Mouse (Mus musculus) layer of hippocampus, postnatal 25 days (tissue): ENCODE data around the gene Arhgef2. TPM values are rescaled to one million over a fixed set of nuclear protein-coding genes. Genes with fewer than 3 reads are reported as not detected.
A peak's percentile ranks its signal among the peaks of the same experiment; 100 is the strongest.

ENCODE experiments used
- DNase-seq, 2 experiments: peaks; one replicate each; pipeline ENCODE4 v3.0.0; 2022; ENCODE audit warnings: mixed read lengths in 2 of 2, low spot score in 1 of 2; ENCODE audit errors: extremely low spot score in 1 of 2
- total RNA-seq, 2 experiments: library from RNA; stranded (reverse); gene quantifications; 2 replicates each; pipeline ENCODE4 v1.2.3; 2021

Gene Arhgef2
- total RNA-seq, 2 experiments from 2014 or later = 232 to 289 TPM

DNA sequence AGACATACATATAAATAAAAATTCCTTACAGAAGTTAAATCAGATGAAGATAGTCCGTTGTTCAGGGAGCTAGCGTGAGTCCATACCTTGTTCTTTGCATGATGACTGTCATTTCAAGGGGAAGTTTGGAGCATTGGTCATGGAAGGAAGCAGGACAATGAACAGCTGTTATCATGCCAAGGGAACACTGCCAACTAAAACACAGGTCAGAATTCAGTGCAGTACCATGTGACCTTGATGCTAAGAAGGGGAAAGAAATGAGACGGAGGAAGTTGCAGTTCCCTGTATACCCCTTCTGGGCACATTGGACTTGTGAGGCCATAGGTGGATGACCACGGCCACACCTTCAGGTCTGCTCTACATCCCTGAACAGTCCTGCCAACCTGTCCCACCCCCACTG is 48.9 kb downstream of the Arhgef2 start:
- no peak for DNase-seq

DNA sequence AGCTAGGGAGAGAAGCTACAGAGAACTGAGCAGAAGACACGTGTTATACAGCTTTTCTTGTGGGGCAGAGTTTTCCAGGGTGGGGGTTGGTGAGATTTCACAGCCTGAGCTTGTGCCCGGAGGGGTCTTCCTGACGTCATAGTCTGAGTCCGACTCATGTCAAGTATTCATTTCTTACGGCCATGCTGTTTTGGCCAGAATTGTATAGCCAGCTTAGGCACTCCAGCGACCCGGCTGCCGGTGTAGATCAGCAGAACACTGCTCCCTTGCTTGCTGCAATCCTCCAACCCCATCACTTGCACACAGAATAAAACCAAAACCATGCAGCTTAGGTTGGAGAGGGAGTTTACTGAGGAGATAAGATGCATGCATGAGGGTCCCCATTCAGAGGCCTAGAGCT is 49.9 kb downstream of the Arhgef2 start:
- no peak for DNase-seq

DNA sequence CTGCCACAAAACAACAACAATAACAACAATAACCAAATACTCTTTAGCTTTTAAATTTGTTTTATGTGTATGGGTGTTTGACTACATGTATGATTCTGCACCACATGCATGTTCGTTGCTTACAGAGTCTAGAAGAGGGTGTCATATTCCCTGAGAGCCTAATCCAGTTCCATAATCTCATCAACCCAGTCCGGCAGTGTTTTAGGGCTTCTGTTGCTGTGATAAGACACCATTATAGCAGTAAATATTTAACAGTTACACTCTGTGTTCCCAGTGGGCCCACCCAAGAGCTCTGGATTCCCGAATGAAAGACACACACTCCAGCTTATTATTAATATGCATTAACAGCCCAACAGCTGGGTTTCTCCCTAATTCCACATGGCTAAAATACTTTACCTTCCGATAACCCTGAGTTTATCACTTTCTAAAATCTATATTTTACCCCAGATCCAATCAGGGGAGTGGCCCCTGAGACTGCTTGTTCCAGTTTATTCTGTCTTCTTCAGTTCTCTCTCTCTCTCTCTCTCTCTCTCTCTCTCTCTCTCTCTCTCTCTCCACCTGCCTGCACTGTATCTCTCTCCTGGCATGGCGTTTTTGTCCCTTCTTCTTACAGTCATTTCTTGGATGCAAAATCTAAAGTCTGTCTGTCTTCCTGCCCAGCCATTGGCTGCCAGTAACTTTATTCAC is 52.8 kb downstream of the Arhgef2 start:
- no peak for DNase-seq

DNA sequence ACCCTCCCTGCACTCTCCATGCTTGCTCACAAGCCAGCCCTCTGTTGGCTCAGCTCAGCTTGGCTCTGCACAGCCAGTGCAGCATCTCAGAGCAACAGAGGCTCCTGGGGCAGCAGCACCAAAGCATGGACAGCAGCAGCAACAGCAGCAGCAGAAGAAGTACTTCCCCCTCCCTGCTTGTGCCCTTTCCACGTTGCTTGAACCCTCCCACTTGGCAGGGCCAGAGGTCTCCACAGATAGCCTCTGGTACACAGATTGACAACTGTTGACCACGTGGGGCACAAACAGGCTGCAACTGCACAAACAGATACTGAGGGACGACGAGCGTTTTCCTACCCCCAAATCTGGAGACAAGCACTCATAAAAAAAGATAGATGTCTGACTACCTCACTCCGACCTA is 54.0 kb downstream of the Arhgef2 start:
- DNase-seq = no peak

DNA sequence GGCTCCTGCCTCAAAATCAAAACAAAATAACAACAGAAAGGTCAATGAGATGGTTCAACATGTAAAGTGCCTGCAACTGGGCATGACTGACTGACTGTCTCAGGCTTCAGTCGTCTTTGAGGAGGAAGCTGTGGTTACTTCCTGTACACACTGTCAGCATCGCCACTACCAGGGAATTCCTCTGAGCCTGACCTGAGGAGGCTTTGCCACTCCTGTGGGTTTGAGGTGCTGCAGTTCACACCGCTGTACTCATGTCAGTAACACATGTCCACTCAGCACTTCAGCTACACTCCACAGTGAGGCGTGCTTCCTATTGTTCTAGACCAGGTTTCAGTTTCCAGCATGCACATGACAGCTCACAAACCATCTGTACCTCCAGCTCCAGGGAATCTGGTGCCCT is 58.3 kb downstream of the Arhgef2 start:
- no peak for DNase-seq

DNA sequence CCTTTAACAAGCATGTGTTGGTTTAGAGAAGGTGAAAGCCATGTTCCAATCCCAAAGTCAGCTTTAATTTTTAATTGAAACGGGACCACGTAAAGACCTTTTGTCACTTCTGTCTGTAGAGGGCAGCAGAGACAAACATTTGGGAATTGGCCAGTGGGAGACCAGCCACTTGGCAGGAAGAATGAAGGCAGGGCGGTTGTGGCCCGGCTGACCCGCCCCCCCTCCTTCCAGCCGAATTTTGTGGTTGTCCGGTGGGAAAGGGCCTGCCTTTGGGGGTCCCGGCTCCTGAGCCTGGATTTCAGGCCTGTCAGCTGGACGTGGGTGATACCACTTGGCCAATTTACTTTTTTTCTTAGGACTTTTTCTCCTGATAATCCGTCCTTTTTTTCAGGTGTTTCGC is 71.6 kb downstream of the Arhgef2 start:
- DNase-seq = peak in 1 of 2 experiments; percentile 55

DNA sequence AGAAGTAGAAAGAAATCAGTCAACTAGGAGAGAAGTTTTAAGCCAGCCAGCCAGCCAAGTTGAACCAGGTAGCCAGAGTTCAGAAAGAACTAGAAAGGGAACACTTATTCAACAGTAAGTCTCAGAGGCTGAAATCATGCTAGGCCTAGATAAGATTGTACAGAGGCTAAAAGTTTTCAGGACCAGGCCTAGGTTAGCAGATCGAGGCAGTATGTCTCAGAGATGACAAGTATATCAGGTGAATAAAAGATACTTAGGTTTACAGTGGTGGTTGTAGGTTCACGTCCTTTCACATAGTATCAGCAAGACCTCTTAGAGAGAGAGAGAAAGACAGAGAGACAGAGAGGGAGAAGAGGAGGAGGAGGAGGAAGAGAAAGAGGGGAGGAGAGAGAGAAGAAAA is 78.0 kb downstream of the Arhgef2 start:
- DNase-seq = no peak

DNA sequence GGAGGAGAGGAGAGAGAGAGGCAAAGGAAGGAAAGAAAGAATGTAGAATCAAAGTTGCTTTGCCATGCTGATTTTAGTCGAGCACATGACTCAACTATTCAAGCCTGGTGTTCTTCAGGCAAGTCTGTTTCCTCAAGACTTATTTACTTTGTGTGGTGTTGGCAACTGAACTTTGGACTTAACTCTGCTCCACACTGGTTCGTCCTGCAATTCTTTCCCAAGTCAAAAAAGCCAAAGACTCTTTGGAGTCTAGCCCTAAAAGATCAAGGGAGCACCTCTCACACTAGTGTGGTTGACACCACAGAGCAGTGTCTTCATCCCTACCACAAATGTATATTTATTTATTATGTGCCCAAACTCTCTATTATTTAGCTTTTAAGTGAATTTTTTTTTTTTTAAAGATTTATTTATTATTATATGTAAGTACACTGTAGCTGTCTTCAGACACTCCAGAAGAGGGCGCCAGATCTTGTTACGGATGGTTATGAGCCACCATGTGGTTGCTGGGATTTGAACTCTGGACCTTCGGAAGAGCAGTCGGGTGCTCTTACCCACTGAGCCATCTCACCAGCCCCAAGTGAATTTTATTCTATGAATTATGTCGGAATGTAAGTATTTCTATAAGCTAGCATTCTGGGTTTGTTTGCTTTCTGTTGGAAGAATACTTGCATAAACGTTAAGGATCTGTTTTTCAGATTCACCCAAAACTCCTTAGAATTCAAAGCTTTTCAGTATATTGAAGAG is 78.6 kb downstream of the Arhgef2 start:
- DNase-seq = no peak

DNA sequence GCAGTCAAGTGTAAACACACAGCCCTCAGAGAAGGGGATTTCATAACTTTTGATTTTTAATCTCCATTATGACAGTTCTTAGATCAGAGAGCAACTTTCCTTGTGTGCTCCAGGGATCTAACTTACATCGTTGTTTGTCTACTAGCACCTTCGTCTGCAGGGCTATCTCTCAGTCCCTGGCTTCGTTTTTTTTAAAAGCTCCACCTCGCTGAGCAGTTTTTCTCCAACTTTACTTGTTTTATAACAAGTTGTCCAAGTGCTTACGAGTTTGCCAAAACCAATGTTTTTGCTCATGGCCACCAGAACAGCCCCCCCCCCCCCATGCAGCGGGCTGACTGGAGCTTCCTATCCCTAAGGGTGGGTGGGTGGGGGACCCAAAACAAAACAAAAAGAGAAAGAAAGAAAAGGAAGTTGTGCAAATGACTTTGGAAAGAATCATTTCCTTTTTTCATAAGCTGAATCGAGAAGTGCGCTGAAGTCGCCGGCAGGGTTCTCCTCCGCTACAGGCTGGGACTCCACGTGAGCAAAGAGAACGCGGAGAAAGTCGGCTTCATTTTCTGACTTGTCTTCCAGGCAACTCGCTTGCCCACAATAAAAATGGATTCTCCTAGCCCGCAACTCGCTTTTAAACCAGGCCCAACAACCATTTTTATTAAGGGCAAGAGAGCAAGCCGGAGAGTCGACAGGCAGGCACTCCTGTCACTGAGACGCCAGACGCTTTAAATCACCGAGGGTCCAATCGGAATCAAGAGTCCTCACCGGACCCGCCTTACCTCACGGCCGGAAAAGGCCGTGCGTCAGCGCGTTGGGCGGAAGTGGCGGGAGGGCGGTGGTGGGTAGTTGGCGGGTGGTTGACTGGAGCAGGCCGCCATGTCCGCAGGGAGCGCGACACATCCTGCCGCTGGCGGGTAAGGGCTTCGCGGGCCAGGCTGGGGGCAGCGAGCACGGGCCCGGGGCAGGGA is 79.5 kb downstream of the Arhgef2 start, which contains the start of gene Khdc4:
Gene Khdc4 (plus strand): TSS at position 824 of the 962 bp plus-strand sequence.
- peak; percentile 84 to 90 for DNase-seq

DNA sequence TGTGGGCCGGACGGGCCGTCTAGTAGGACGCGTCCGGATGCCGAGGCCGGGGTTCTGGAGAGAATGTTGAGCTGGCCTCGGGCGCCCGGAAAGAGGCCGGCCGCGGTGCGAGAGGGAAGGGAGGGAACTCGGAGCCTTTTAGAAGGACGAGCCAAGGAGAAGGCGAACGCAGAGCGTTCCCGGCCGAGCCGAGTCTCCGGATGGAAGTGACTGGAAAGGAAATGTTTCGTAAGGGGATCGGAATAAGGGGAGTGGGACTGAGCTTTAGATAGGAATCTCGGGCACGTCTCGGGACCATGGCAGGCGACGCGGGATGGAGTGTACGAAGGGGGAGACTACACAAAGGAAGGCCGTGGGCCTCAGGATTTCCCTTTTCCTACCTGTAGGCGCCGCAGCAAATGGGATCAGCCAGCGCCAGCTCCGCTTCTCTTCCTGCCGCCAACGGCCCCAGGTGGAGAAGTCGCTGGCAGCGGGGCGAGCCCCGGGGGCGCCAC is 80.2 kb downstream of the Arhgef2 start:
- DNase-seq = peak in 1 of 2 experiments; percentile 23

DNA sequence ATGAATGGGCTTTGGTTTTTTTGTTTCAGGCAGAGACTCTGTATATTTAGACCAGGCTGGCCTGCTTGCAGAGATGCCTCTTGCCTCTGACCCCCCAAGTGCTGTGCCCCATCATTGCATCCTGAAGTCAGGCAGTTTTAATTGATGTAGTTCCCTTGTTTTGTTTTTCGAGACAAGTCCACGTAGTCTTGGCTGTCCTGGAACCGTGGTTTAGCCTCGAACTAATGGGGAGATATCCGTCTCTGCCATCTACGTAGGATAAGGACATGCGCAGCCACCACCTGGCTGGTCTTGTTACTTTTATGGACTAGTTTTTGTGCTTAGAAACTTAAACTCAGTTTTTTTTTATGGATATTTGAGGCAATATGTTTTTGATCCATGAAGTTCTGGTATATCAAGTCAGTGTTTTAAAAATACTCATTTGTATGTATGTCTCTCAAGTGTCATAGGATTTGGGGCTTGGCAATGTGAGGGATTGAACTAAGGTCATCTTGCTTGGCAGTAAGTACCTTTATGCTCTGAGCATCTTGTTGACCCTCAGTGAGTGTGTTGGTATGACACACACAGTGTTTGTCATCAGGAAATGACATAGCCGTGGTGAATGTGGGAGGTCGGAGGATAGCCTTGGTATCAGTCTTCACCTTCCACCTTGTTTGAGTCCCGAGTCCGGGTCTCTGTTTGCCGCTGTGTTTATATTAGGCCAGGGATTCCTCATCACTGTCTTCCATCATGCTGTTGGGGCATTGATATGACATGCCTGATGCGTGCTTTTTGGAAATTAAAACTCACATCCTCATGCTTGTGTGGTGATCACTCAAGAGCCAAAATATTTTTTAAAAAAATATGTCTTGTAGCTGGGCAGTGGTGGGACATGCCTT is 81.2 kb downstream of the Arhgef2 start:
- DNase-seq = no peak

DNA sequence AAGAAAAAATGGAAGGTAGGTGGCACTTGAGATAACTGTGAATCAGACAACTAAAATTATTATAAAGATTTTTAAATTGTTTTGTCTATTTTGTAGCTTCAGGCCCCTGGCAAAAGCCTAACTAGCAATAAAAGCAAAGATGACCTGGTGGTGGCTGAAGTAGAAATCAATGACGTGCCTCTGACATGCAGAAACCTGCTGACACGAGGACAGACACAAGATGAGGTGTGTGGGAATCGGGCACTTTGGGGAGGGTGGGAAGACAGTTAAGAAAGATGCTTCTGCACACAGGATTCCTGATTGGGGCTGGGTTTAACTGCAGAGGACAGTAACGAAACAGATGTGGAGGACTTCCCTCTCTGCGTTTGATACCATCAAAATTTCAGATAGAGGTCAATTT is 83.3 kb downstream of the Arhgef2 start:
- DNase-seq = no peak

DNA sequence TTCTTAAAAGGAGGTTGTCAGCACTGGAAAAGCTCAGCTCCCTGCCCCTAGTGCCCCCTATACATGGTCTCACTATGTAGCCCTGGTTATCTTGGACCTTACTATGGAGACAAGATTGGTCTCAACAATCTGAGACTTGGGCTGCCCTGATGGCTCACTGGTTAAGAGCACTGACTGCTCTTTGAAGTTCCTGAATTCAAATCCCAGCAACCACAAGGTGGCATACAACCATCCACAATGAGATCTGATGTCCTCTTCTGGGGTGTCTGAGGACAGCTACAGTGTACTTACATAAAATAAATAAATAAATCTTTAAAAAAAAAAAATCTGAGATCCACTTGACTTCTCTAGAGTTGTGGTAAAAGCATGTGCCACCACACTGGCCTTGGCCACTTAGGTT is 89.8 kb downstream of the Arhgef2 start:
- no peak for DNase-seq

Other genes starting within 250 kb of the Arhgef2 start
- 10 to 100 TPM; 10.9 to 12.7 TPM for gene Paqr6, start 241.4 kb upstream of the Arhgef2 start, total RNA-seq
- under 1 TPM; 0.30 to 0.40 TPM for gene Bglap3, start 233.2 kb upstream of the Arhgef2 start, total RNA-seq
- gene Bglap2, start 227.3 kb upstream of the Arhgef2 start, total RNA-seq = not detected
- gene Bglap, start 221.5 kb upstream of the Arhgef2 start, total RNA-seq = 1 to 10 TPM in 1 of 2 experiments, not detected in 1; 1.3 TPM
- gene Pmf1, start 195.6 kb upstream of the Arhgef2 start, total RNA-seq = 1 to 10 TPM; 4.5 to 5.6 TPM
- gene Slc25a44, start 180.8 kb upstream of the Arhgef2 start, total RNA-seq = 10 to 100 TPM; 74.3 to 75.8 TPM
- 10 to 100 TPM; 33.3 to 42.8 TPM for gene Sema4a, start 144.8 kb upstream of the Arhgef2 start, total RNA-seq
- 10 to 100 TPM; 35.6 to 38.8 TPM for gene Lmna, start 96.0 kb upstream of the Arhgef2 start, total RNA-seq
- gene Mex3a, start 73.6 kb upstream of the Arhgef2 start, total RNA-seq = 1 to 10 TPM; 4.3 to 4.6 TPM
- not detected for gene Rab25, start 57.7 kb upstream of the Arhgef2 start, total RNA-seq
- 100 to 1,000 TPM in 1 of 2 experiments, 10 to 100 TPM in 1; 99.5 to 115 TPM for gene Lamtor2, start 52.9 kb upstream of the Arhgef2 start, total RNA-seq
- 100 to 1,000 TPM; 113 to 114 TPM for gene Ubqln4, start 52.2 kb upstream of the Arhgef2 start, total RNA-seq
- 100 to 1,000 TPM in 1 of 2 experiments, 10 to 100 TPM in 1; 93.9 to 108 TPM for gene Ssr2, start 30.1 kb upstream of the Arhgef2 start, total RNA-seq
- gene Rxfp4, start 47.2 kb downstream of the Arhgef2 start, total RNA-seq = not detected
- 10 to 100 TPM; 46.3 to 53.9 TPM for gene Khdc4, start 79.8 kb downstream of the Arhgef2 start, total RNA-seq
- 10 to 100 TPM; 45.3 to 46.9 TPM for gene Rit1, start 110.9 kb downstream of the Arhgef2 start, total RNA-seq
- 100 to 1,000 TPM; 502 to 559 TPM for gene Syt11, start 169.2 kb downstream of the Arhgef2 start, total RNA-seq
- gene Gon4l, start 229.3 kb downstream of the Arhgef2 start, total RNA-seq = 10 to 100 TPM; 39.8 to 46.4 TPM